Mouse (Mus musculus) stomach, postnatal 0 days (tissue): ENCODE data around the gene Hist1h1t.
"Not testable (repeated sequence)": the region's sequence is repeated elsewhere in the genome, so short reads cannot be mapped to it uniquely, and the experiment has no call there.

Experiments
- CTCF ChIP-seq: IDR thresholded peaks from 2 replicates; pipeline ENCODE4 v1.5.1; 2016; ENCODE audit warnings: antibody characterized with exemption, low read depth, mild to moderate bottlenecking, moderate library complexity
- EP300 ChIP-seq: optimal IDR thresholded peaks from 2 replicates; pipeline ENCODE3; 2016; ENCODE audit warnings: antibody characterized with exemption

DNA sequence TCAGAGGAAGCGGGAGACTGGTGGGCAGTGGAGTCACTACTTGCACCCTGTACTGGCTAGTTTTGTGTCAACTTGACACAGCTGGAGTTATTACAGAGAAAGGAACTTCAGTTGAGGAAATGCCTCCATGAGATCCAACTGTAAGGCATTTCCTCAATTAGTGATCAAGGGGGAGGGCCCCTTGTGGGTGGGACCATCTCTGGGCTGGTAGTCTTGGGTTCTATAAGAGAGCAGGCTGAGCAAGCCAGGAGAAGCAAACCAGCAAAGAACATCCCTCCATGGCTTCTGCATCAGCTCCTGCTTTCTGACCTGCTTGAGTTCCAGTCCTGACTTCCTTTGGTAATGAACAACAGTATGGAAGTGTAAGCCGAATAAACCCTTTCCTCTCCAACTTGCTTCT, 7.2 kb downstream of the Hist1h1t start:
- TF ChIP-seq CTCF, EP300: not testable (repeated sequence)
